Mouse (Mus musculus): ENCODE measurements around the gene Cnn3.

DNA sequence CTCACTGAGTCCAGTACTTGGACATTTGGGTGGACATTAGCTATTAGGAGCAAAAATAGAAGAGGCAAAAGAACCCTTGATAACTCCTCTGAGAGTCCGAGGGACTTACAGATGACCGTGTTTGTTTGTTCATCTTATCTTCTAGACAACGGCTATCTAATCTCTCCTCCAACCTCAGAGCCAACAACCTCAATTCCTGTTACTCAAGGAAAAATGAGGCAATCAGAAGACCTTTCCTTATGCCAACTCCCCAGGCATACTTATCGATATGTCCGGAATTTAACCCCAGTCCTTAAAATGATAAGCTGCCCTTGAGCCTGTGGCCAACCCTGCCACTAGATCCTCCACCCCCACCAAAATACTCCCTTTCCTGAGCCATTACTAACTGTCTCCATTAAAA is 74.4 kb downstream of the Cnn3 start:
- no peak for TF ChIP-seq USF1 (IDR thresholded peaks at IDR 0.05; ENCODE audit: low read depth)
- no peak for TF ChIP-seq REST (IDR thresholded peaks at IDR 0.05; ENCODE audit: insufficient read depth, insufficient read length)
- TF ChIP-seq POLR2A (IDR thresholded peaks at IDR 0.05; ENCODE audit: insufficient read length, low read depth) = no peak
- no peak for TF ChIP-seq CEBPB (IDR thresholded peaks at IDR 0.05; ENCODE audit: insufficient read depth, poor library complexity, severe bottlenecking)
- no peak for TF ChIP-seq E2F4 (IDR thresholded peaks at IDR 0.05; ENCODE audit: insufficient read depth)
- TF ChIP-seq TCF12 (IDR thresholded peaks at IDR 0.05; ENCODE audit: insufficient read depth, poor library complexity, severe bottlenecking) = no peak
- TF ChIP-seq MYOD1 (IDR thresholded peaks at IDR 0.05; ENCODE audit: control insufficient read depth in 1 of 3, insufficient read length in 2 of 3, low read depth in 2 of 3) = no peak
- no peak for TF ChIP-seq MYOG (IDR thresholded peaks at IDR 0.05; ENCODE audit: control insufficient read depth in 1 of 3, insufficient read depth in 1 of 3, insufficient read length in 2 of 3, low read depth in 2 of 3)
- TF ChIP-seq POLR2AphosphoS2 (IDR thresholded peaks at IDR 0.05; ENCODE audit: insufficient read length, low read depth) = no peak
- no peak for TF ChIP-seq MAX (IDR thresholded peaks at IDR 0.05; ENCODE audit: low read depth)
- no peak for TF ChIP-seq TCF3 (IDR thresholded peaks at IDR 0.05; ENCODE audit: insufficient read length, low read depth)

Data from myocyte (in vitro differentiated cells).